Mouse (Mus musculus) frontal cortex, postnatal 14 days (tissue): ENCODE results near the gene Uhrf1bp1.
A peak's percentile ranks its signal among the peaks of the same experiment; 100 is the strongest.

Source experiments
- DNase-seq, 2 experiments: peaks; one replicate each; pipeline ENCODE4 v3.0.0; 2022; ENCODE audit warnings: low spot score in 2 of 2

The Uhrf1bp1 gene

DNA sequence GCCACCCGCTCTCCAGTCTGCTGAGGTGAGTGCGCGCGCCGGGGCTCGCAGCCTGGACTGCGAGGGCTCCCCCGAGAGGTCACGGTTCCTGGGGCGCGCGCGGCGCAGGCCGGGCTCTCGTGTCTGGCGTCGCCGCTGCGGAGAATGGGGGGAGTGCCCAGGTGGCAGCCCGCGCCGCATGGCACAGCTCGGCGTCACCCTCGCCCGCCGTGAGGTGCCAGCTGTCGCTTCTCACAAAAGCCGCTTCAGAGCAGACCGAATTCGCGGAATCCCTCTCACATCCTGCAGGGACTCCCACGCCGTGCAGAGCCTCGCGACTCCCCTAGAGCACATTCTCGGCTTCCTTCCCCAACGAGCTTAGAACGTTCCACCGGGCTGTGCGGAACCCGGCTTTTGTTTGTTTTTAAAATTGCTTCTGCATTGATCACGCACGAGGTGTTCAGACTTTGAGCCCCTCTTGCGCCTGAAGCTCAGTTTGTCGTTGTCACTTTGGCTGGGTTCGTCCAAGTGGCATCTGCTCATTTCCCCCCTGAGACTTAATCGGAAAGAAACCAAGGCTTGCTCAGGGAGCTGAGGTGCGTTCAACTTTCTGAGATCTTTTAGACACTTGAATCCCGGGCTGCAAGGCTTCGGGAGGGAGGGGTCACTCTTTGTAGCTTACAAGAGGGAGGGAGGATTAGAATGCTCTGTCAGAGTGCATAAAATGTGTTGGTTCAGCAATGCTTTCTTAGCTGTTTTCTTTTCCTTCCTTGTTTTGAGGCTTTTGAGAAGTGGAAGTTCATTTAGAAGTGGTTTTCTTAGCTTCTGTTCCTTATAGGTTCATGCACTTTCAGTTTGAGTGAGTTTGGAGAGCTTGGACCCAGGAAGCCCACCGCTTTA lies 53.6 kb downstream of the Uhrf1bp1 start, which contains the start of gene Taf11:
Gene Taf11 (minus strand): TSS at position 223 of the 879 bp plus-strand sequence.
- peak in 1 of 2 experiments; percentile 63 for DNase-seq

DNA sequence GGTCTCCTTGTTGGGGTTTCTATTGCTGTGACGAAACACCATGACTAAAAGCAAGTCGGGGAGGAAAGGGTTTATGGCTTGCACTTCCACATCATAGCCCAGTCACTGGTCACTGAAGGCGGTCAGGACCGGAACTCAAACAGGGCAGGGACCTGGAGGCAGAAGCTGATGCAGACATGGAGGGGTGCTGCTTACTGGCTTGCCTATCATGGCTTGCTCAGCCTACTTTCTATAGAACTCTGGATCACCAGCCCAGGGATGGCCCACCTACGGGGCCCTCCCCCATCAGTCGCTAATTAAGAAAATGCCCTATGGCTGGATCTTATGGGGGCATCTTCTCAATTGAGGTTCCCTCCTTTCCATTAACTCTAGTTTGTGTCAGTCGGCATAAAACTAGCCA lies 55.1 kb downstream of the Uhrf1bp1 start:
- no peak for DNase-seq

DNA sequence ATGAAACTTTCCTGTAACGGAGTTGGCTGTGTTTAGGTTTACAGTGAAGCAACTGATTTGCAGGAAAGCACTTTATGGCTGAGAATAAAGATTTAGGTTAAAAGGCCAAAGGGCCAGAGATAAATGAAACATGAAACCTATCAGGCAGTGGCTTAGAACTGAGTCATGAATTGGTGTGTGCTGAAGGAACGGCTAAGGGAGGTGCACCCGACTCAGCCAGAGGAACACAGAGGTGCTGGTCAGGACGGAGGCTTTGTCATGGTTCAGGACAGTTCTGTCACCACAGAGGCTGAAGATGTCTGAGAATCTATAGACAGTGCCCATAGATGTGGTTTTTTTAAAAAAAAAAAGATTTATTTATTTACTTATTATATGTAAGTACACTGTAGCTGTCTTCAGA lies 58.5 kb downstream of the Uhrf1bp1 start:
- DNase-seq = no peak

DNA sequence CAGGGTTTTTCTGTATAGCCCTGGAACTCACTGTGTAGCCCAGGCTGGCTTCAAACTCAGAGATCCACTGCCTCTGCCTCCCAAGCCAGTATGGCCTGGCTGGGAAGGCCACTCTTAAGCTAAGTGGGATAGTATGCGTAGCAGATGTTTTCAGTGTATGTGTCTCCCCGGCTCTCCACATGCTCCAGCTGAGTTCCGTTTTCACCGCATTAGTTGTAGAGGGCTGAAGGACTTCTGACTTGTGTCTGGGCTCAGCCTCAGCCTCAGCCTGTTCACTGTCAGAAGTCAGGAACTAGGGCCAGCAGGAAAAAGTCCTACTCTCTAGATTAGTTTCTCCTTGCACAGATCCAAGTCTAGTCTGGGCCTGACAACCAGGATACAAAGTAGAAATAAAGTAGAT lies 60.1 kb downstream of the Uhrf1bp1 start:
- no peak for DNase-seq

DNA sequence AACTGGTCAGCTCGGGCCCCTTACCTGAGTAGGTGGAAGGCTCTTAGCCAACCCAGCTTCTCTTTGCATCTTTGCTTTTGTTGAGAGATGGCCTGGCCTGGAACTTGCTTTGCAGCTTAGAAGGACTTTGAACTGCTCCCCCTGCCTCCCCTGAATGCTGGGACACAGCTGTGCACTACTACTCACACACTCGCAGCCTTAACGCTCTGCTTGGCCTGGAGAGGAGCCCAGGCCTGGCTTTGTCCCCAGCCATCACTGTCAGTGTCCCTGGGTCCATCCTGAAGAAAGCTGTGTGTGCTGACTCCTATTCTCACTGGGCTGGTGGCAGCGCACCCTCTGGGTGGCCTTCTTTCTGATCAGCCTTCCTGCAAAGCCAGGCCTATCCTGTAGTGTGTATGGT lies 64.4 kb downstream of the Uhrf1bp1 start:
- no peak for DNase-seq

DNA sequence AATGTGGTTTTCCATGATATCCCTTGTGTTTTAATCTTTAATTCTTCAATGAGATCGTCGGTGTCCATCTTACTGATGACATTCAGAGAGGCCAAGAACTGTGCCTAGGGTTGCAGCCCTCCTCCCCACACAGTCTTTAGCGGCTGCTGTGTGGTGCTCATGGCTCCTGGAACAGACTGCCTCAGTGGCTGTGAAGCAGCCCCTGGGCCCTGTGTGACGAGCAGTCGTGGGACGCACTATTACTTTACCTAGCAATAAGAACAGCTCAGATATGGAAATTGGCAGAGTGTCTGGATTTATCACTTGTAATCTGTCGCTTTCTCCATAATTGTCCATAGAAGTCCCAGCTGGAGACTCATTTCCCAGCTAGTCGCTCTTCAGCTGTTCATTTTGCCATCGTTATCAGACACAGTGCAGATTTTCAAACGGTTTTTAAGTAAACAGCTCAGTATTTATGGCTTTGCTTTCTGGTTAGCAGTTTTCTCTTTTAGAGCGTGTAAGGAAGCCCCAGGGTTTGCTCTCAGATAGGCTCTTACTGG lies 66.0 kb downstream of the Uhrf1bp1 start:
- no peak for DNase-seq

DNA sequence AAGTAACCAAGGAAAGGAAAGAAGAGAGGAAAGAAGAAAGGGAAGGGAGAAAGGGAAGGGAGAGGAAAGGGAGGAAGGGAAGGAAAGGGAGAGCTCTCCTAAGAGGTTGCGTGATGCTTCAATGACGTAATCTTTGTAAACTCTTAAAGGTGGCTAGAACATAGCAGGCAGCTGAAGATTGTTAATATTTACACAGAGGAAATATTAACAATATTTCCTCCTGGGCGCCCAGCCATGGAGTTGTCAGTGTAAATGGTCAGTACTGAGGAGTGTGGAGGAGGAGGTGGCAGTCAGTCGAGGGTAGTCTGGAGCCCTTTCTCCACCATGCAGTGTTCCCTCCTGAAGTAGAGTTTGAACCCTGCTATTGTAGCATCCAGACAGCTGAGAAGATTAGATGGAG lies 68.8 kb downstream of the Uhrf1bp1 start:
- DNase-seq = no peak

DNA sequence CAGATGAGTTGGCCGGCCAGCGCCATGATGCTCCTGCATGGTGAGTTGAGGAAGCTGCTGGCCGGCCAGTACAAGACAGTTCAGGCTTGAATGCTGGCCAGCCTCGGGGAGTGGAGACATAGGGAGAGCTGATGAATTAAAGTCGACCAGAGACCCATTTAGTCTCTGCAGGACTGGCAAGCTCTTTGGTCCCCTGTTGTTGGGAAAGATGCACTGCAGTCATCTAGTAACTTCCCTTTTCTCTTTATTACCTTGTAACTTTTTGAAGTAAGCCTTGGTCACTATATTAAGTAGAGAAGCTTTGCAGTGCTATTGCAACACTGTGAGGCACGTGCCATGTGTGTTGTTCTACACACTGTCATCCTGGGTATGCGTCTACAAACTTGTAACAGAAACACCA lies 69.3 kb downstream of the Uhrf1bp1 start:
- no peak for DNase-seq

DNA sequence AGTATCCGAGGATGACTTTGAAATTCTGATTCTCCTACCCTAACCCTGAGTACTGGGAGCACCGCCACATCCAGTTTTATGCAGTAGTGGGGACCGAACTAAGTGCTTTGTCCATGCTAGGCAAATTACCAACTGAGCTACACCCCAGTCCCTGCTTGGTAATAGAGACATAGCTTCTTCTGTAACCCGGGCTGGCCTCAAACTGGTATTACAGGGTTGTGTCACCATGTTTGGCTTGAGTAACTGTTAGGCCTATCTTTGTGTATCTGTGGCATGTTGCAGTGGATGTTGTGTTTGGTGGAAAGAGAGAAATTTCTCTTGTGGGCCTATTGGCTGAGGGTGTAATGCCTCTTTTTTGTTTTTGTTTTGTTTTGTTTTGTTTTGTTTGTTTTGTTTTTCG lies 74.0 kb downstream of the Uhrf1bp1 start:
- DNase-seq = no peak

DNA sequence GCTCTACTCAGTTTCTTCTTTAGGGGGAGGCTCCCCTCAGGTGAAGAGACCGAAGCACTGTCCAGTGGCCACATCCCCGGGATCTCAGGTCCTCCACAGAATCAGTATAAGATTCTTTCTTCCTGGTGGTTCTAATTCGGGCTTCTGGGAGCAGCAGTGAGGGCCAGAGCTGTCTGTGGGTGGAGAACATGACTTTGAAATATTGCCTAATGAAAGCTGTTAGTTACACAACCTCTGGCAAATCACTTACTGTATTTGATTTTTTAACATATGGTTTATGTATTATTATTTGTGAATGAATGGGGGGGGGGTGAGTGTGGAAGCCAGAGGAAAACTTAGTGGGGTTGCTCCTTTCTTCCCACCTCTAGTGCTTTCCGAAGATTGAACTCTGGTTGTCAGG lies 75.6 kb downstream of the Uhrf1bp1 start:
- no peak for DNase-seq

DNA sequence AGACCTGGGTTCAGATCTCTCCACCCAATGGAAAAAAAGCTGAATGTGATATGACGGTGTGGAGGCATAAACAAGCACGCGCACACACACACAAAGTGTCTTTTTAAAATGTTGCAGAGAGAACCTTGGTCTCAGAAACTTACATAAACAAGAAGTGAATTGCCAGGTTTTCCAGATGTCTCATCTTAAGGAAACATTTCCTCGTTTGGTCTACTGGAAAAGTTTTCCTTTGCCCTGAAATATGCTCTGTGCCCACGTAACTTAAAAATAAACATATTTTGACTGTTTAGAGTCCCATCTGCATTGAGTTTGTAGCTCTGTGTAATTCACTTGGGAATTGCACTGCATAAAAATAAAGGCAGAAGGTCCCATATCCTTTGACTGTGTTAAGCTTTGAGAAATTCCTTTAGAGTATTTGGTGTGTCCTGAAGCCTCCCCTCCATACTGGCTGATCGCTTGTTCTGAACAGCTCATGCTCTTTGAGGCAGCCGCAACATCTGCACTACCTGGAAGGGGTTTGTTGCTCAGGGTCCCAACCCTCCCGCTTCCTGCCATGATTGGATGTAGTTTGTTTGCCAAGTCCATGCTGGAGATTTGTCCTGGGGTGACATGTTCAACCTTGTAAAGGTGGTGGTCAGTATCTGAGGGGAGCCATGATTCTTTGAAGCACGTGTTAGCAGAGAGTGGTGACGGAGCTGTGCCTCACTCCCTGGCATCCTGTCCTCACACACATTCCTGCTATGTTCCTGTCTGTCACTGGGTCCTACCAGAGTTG lies 78.1 kb downstream of the Uhrf1bp1 start:
- DNase-seq = no peak

DNA sequence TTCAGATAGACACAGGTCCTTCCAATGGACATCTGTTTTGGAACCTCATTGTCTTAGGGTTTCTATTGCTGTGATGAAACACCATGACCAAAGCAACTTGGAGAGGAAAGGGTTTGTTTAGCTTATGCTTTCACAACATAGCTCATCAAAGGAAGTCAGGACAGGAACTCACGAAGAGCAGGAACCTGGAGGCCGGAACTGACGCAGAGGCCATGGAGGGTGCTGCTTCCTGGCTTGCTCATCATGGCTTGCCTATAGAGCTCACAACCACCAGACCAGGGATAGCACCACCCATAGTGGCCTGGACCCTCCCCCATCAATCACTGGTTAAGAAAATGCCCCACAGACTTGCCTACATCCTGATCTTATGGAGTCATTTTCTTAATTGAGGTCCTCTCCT lies 78.8 kb downstream of the Uhrf1bp1 start:
- no peak for DNase-seq

DNA sequence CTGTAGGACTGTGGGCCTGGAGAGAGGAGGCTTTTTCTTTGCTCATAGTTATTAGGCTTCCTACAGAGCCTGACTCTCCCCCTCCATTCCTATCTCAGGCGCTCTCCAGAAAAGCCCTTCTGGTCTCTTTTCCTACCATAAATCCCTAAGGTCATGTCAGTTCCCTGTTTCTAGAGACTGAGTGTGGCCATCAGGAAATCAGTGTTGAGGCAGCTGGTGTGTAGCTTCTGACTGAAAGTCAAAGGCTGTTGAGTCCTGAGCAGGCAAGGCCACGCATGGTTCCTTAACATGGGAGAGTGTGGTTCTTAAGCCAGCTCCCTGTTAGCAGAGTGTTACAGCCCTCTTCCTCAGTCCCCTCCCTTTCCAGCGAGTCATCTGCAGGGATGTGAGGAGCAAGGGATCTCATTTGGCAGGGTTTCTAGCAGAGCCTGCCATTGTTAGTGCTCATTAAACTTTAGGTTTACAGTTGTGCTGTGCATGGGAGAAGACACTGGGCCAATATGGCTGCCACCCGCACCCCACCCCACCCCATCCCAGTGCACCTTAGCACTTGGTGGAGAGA lies 80.9 kb downstream of the Uhrf1bp1 start:
- no peak for DNase-seq

DNA sequence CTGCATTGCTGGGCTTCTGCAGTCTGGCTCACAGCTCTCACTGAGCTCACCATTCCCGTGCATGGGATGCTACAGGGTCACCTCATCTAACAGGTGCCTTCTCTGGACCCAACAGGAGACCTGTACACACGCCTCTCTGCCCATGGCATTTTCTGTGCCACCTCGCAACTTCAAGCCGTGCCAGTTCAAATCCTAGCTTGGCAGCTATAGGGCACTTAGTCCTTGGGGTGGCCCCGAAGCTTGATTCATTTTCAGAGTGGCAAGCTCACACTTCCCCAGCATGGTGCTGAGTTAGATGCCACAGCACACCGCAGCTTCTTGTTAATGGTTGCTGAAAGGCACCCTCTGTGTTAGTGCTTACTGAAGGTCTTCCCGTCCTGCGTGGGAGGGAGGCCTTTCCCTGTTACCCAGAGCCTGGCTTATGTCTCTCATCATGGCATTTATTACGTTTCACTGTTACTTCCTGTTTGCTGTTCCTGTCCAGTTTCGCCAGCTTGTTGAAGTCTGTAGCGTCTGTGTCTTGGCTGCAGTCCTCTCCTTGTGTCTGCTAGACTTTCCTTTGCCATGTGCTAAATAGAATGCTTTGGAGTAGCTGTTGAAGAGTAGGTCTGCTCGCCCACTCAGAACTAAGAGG lies 82.0 kb downstream of the Uhrf1bp1 start:
- DNase-seq = no peak

DNA sequence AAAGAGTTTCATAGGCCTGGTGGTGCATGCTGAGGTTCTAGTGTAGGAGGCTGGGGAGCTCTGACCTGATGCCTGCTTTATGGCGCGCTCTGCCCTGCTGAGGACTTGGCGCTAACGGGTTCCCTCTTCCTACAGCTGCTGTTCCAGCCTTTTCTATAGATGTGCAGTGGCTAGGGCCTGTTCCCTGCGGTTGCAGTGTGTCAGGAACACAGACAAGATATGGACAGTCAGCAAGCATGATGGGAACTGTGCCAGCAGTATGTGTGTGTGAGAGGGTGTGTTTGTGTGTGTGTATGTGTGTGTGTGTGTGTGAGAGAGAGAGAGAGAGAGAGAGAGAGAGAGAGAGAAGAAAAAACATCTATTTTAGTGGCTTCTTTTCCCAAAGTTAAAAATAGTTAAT lies 82.8 kb downstream of the Uhrf1bp1 start:
- no peak for DNase-seq

DNA sequence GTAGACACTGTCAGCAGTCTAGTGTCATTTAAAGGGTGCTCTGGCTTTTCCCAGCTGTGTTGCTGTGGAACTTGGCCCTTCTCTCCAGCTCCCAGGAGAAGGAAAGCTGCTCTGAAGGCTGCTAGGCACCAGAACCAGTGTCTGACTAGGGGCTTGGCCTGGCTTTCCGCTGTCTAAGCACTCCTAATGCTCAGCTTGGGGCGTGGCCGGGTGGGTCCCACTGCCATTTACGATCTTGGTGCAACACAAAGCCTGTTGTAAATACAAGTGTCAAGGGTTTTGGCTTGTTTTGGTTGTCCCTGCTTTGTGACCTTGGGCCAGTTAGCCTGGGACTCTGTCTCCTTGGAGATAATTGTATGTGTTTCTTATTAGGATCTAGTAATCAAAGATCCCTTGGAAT lies 84.1 kb downstream of the Uhrf1bp1 start:
- no peak for DNase-seq

DNA sequence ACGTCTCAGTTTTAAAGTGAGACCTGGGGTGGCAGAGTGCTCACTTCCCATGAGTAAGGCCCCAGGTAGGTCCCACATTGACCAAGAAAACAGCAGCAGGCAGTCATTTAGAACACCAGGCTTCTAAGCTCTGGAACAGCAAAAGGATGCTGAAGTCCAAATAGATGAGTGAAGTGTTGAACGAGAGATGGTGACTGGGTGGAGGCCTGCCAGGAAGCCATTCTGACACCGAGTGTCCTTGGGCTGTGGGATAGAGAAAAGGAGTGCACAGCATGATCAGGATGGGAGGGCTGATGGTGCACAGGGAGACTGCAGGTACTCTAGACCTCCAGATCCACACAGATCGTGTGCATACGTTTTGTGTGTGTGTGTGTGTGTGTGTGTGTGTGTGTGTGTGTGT lies 84.9 kb downstream of the Uhrf1bp1 start:
- DNase-seq = no peak

DNA sequence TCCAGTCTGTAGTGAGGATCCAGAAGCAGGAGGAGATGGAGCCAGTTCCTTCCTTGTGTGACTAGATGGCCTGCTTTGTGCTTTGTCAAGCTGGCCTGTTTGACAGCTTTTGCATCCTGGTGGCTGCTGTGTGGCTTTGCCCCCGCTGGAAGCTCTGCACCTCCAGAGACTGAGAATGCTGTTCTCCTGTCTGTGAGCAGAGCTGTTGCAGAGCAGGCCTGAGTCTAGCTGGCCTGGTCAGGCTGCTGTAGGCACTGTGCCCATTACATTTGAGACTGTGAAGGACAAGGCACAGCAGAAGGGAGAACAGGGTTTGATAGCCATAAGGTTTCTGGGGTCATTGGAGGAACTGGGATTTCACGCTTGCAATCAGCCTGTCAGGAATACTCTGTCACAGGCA lies 85.5 kb downstream of the Uhrf1bp1 start:
- DNase-seq = no peak

DNA sequence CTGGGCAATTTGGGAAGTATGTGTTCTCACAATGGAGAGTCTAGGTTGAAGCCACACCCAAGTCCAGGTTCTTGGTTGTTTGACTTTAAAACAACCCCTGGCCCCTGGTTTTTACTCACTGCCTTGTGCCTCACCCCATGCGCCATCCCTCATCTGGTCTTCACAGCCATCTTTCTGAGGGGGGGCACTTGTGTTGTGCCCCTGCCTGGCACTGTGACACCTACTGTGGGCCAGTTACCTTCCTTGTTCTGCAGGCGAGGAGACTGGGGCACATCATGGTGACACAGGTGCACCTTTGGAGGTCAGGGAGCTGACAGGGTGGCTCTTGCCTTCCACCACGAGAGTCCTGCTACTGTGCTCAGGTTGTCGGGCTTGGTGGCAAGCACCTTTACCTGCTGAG lies 85.9 kb downstream of the Uhrf1bp1 start:
- no peak for DNase-seq

DNA sequence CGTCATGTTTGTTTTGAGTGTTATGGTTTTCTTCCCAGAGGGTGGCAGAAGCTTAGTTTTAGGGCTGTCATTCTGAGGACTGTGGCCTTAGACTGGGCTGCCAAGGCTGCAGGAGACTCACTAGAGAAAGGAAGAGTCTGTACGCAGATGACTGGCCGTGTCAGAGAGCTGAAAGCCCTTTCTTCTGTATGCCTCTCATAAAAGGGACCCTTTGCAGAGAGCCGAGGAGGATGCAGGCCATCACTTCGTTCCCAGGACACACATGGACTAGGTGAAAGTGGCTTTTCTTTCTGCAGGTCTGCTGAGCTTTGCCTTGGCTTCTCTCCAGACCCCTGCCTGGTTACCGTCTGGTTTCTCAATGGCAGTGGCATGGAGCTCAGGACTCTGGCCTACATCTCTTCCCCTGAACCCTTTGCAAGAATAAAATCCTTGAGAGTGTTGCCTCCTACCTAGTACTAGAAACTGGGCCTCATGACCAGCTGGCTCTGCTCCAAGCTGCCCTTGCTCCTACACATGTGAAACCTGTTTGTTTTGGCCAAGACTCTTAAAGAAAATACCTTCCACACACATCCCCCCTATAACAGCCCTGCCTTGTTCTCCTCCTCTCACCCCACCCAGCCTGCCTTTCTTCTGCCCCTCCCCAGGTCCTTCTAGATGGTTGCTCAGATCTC lies 89.4 kb downstream of the Uhrf1bp1 start:
- DNase-seq = no peak

DNA sequence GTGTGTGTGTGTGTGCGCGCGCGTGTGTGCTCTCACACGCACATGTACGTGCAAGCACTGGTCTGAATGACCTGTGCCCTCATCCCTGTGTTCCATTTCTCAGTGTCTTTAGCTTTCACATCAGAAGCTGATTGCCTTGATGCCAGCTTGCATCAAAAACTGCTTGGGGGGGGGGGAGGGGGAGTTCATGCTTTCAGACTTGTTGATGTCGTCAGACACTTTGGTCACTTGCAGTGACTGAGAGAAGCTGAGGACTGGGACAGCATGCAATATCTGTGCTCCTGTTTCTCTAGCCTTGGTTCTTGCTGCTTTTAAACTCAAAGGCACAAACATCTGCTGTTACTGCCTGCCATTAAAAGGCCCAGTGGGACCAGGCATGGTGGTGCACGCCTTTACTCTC lies 90.1 kb downstream of the Uhrf1bp1 start:
- no peak for DNase-seq
